Mouse (Mus musculus) liver, adult 10 weeks (tissue): ENCODE results near the gene Ndc1. TPM values are rescaled to one million over a fixed set of nuclear protein-coding genes. Genes with fewer than 3 reads are reported as not detected.

Experiments
- polyA plus RNA-seq: library from polyadenylated mRNA; stranded (reverse); fragments of 350-450 nt; fragmentation: Illumina TruSeq; extraction: RNeasy Lipid Tissue Mini Kit (QIAGEN cat#74804); gene quantifications from one replicate; pipeline ENCODE4 v1.2.3, GENCODE M21; 2014; ENCODE audit warnings: low read depth, low replicate concordance

Ndc1 gene
- 7.5 TPM for polyA plus RNA-seq

DNA sequence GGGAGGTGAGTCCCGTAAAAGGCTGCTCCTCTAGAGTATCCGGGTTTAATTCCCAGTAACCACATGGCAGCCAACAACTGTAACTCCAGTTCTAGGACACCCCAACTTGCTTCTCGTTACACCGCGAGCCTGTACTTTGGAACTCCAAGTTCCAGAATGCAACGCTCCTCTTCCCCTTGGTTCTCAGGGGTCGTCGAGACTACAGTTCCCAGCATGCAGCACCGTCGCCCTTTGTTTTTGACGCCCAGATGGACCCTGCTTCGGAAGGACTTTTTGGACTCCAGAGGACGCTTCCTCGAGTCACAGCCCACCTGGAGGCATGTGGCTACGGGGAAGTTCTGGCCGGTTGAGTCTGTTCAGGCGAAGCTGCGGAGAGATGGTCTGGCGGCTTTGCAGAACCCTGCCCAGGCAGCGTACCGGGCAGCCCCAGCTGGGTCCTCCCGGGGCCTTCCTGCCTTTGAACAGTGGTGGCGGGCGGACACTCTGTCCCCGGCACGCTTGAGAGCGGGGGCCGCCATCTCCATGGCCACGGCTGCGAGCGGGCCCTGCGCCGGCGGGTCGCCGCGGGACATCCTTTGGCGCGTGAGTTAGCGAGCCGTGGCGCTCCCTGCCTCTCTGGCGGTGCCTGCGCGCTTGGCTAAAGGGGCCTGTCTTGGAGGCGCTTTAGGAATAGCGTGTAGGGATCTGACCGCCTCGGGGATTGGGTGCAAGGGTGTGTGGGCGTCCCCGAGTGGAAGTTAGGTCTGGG is at the start of gene Ndc1:
TSS of gene Ndc1 (plus strand) at position 218 of the 748 bp plus-strand sequence.

DNA sequence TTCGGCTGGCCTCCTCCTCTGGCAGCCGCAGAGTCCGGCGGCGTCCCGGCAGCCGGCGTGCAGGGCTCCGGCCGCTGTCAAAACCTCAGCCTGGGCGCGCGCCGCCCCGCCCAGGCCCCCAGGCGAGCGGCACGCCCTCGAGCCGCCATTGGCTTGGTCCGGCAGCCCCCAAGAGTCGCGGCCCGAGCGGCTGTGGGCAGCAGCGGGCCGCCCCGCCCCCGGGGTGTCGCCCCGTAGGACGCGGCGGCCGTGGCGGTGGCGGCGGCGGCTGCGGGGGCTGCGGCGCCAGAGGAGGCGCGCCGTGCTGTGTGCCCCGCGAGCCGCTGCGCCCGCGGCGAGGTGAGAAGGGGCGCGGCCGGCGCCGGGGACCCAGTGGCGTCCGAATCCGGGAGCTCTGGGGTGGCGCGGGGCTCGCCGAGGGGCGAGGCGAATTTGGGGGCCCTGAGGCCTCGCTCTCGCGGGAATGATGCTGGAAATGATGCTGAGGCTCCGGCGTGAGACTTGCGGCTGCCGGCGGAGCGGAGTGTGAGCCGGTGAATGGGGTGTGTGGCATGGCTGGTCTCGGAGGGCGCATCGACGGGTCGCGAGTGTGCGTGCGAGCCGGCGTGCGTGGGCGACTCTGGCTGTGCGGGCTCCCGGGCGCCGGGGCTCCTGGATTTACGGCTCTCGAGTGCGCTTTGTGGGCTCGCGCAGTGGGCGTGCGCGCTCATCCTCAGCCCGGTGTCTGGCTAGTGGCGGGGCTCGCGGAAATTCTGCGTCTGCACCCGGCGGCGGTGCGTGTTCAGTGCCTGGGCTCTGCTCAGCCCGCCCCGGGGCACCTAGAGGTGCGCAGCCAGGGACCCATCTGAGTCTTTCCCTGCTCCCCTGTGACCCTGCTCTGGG is 67.0 kb downstream of the Ndc1 start, which contains the start of gene Glis1:
TSS of gene Glis1 (plus strand) at position 236 of the 882 bp plus-strand sequence.

Other genes starting within 250 kb of the Ndc1 start
- gene Tmem59, start 189.4 kb upstream of the Ndc1 start, polyA plus RNA-seq = 596 TPM
- gene Tceanc2, start 188.7 kb upstream of the Ndc1 start, polyA plus RNA-seq = 23.3 TPM
- not detected for gene Ldlrad1, start 158.6 kb upstream of the Ndc1 start, polyA plus RNA-seq
- gene Lrrc42, start 114.3 kb upstream of the Ndc1 start, polyA plus RNA-seq = 18.2 TPM
- 30.8 TPM for gene Hspb11, start 114.2 kb upstream of the Ndc1 start, polyA plus RNA-seq
- 274 TPM for gene Dio1, start 60.6 kb upstream of the Ndc1 start, polyA plus RNA-seq
- gene Yipf1, start 53.4 kb upstream of the Ndc1 start, polyA plus RNA-seq = 33.7 TPM
- gene Glis1, start 66.8 kb downstream of the Ndc1 start, polyA plus RNA-seq = not detected